ENCODE assay signal across 1 mouse cellular context in the genomic region with DNA sequence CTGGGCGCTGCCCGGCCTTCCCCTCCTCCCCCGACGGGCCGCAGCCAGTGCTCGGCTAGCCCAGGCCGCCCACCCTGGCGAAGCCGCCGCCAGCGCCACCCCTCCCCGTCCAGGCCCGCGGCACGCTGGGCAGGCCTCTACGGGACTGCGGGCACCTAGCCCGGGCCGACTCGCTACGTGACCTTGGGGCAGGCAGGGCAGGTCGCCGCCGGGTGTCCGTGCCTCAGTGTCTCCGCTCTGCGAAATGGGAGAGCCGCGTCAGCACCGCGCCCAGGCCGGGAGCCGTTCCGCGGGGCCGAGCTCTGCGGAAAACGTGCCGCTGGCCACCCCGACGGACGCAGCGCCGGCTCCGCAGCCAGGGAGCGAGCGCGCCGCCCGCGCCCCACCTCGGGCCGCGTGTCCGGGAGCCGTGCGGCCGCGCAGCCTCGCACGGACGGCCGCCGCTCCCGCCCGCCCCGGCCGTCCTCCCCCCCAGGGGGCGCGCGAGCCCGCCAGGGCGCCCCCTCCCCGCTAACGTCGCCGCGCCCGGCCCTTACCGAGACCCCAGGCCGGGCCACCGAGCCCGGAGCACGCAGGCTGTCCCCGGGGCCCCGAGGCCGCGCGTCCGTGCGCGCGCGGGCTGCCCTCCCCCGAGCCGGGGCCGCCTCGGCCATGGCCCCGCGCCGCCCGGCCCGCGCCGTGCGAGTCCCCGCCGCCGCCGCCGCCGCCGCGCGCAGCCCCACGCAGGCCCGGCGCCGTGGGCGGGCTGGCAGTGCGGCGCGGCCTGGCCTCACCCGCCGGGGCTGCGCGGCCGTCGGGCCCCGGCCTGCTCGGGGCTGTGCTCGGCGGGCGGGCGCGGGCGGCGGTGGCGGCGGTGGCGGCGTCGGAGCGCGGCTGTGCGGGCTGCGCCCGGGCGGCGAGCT.
TF ChIP-seq lines count a peak whose summit lies in the region.

No protein-coding gene starts in this region.

TF ChIP-seq in CH12.LX, 34 proteins besides CTCF, POLR2A, EP300 and RAD21 (continued from another document):
- TF ChIP-seq IRF4 (IDR thresholded peaks at IDR 0.05; ENCODE audit: low read depth, low read length): no peak
- TF ChIP-seq UBTF (IDR thresholded peaks at IDR 0.05; ENCODE audit: low read depth, low read length): peak; percentile 65; the same call in 1 of the 2 replicates
- no peak for TF ChIP-seq PAX5 (IDR thresholded peaks at IDR 0.05; ENCODE audit: low read length)
- TF ChIP-seq BHLHE40 (IDR thresholded peaks at IDR 0.05; ENCODE audit: low read depth, low read length): 0 out of 2 replicates have a peak, but pooled peaks have one; percentile 13
